Mouse (Mus musculus) midbrain, embryonic 15.5 days (tissue): ENCODE data around the gene Selplg. TPM values are rescaled to one million over a fixed set of nuclear protein-coding genes. Genes with fewer than 3 reads are reported as not detected.
"Not testable (repeated sequence)": the region's sequence is repeated elsewhere in the genome, so short reads cannot be mapped to it uniquely, and the experiment has no call there.

Experiments
- ATAC-seq: fragments of 200-750 bp; cut with Nextera tagmentation; replicated peaks from 2 replicates; pipeline ENCODE4 v1.8.0; 2017; ENCODE audit warnings: moderate TSS enrichment
- H3K27ac ChIP-seq: fragments of 300-500 bp; sonication (generic); 2 replicates; pipeline ENCODE4 v1.5.1; 2015; ENCODE audit warnings: mild to moderate bottlenecking, inconsistent platforms
- H3K27me3 ChIP-seq: fragments of 300-500 bp; sonication (generic); replicated peaks from 2 replicates; pipeline ENCODE4 v1.6.1; 2015; ENCODE audit warnings: inconsistent platforms
- H3K36me3 ChIP-seq: fragments of 300-500 bp; sonication (generic); replicated peaks from 2 replicates; pipeline ENCODE4 v1.6.1; 2015; ENCODE audit warnings: inconsistent platforms
- H3K4me1 ChIP-seq: fragments of 300-500 bp; sonication (generic); 2 replicates; pipeline ENCODE4 v1.6.1; 2015; ENCODE audit warnings: inconsistent platforms
- H3K4me2 ChIP-seq: fragments of 300-500 bp; sonication (generic); 2 replicates; pipeline ENCODE4 v1.6.1; 2015; ENCODE audit warnings: inconsistent platforms, mild to moderate bottlenecking, moderate library complexity
- H3K4me3 ChIP-seq: fragments of 300-500 bp; sonication (generic); 2 replicates; pipeline ENCODE4 v1.5.1; 2015; ENCODE audit warnings: mild to moderate bottlenecking, inconsistent platforms
- H3K9ac ChIP-seq: fragments of 300-500 bp; sonication (generic); 2 replicates; pipeline ENCODE4 v1.6.1; 2015; ENCODE audit warnings: mild to moderate bottlenecking, inconsistent platforms
- H3K9me3 ChIP-seq: fragments of 300-500 bp; sonication (generic); 2 replicates; pipeline ENCODE4 v1.6.1; 2016; ENCODE audit warnings: inconsistent platforms
- WGBS: fragments of 180-500 bp; shearing (Covaris S2); methylation state at CpG from one replicate; pipeline ENCODE4 v1.1.7; 2015; ENCODE audit warnings: mixed read lengths; 5-methylcytosine and 5-hydroxymethylcytosine counted together
- polyA plus RNA-seq: library from polyadenylated mRNA; unstranded; fragments of >200 nt; fragmentation: Nextera tagmentation; extraction: Ambion mirVana; gene quantifications from 2 replicates; pipeline ENCODE4 v1.2.1, GENCODE M21; 2015

Gene Selplg
- polyA plus RNA-seq, 1 experiment from 2014 or later = 2.4 TPM

DNA sequence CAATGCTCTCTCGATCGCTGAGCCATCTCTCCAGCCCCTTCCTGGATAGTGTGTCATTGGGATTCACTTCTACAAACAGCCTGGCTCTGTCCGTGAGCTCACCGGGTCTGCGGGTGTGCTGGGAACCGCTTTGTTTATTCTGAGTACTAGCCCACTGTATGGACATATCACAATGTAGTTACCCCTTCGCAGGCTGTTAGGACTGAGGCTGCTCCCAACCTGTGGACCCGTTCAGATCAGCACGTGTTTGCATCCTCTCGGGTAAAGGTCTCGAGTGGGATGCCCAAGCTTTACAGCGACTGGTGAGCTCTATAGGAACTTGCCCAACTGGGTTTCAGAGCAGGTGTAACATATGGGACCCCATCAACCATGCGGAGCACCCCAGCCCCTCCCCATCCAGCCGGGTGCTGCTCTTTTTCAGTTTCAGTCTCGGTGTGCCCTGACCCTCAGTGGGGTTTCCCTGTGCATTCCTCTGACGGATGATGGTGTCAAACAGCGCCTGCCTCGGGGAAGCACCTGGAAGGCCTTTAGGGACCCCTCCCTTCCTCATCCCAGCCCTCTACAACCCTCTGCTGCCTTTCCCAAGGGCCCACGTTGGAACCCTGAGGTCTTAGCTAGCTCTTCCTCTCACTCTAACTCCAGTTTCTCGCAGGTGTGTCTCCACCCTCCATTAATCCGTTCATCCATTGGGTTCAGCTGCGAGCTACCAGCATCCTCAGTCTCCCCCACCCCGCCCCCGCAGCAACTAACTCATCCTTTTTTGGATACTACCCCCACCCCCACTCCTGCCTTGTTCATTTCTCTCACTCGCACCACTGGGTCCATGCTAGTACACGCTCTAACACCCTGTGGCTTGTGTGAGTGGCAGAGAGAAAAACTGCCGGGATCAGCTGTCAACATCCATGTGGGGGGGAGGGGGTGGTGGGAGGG, 18.1 kb downstream of the Selplg start:
- no peaks in the 10 kb centered on the region; the same call in 1 of the 2 replicates for H3K9me3 ChIP-seq
- no peak overlapping the region for H3K9ac ChIP-seq
- H3K27ac ChIP-seq = no peak overlapping the region
- 0 out of 2 replicates have a peak, but pooled peaks cover 2% of the 10 kb centered on the region for H3K27me3 ChIP-seq
- peaks cover 6% of the 10 kb centered on the region; the same call in 1 of the 2 replicates for H3K4me1 ChIP-seq
- H3K36me3 ChIP-seq = no peaks in the 10 kb centered on the region
- no peak overlapping the region for H3K4me3 ChIP-seq
- WGBS = 35% methylated on average over 27 of the region's 27 CpGs
- H3K4me2 ChIP-seq = no peak overlapping the region
- no peak for ATAC-seq

GRCm38 (mm10) chr5:113813608-113814007, 18.8 kb downstream of the Selplg start:
- Histone ChIP-seq H3K36me3 (no peaks in the 10 kb centered on the region), H3K4me2 (no peak overlapping the region), H3K9ac (no peak overlapping the region), H3K9me3 (no peaks in the 10 kb centered on the region; the same call in 1 of the 2 replicates), H3K27me3 (0 out of 2 replicates have a peak, but pooled peaks cover 2% of the 10 kb centered on the region), H3K27ac (no peak overlapping the region), H3K4me3 (no peak overlapping the region), H3K4me1 (peaks cover 3% of the 10 kb centered on the region; the same call in 1 of the 2 replicates)
- 19% methylated on average over 9 of the region's 9 CpGs for WGBS
- no peak for ATAC-seq

- no peak for ATAC-seq
- Histone ChIP-seq H3K4me3 (no peak overlapping the region), H3K27me3 (0 out of 2 replicates have a peak, but pooled peaks cover 2% of the 10 kb centered on the region), H3K9me3 (no peaks in the 10 kb centered on the region; the same call in 1 of the 2 replicates), H3K36me3 (no peaks in the 10 kb centered on the region), H3K4me2 (no peak overlapping the region), H3K9ac (no peak overlapping the region), H3K4me1 (0 out of 2 replicates have a peak, but pooled peaks cover 3% of the 10 kb centered on the region), H3K27ac (no peak overlapping the region)
- 94% methylated on average over 2 of the region's 2 CpGs for WGBS
Measured at GRCm38 (mm10) chr5:113812638-113813037, 19.8 kb downstream of the Selplg start.

DNA sequence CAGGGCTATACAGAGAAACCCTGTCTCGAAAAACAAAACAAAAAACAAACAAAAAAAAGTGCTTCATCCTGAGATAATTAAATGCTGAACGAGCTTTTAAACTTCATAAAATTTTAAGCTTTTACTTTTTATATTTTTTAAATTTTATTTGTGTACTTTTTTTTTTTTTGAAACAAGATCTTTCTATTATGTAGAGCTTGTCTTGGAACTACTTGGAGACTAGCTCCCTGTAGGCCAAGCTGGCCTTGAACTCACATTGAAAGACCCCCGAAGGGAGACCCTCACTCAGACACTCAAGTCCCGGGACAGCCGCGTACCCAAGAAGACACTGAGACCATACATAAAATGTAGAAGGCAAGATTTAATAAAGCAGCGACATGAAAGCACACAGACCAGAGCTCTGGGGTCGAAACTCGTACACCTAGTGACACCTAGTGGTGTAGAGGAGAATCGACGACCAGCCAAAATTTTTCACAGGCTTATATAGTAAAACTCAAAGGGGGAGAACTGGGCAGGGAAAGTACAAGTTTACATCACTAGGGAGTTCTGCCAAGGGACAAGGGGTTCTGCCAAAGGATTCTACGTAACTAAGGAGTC, 20.5 kb downstream of the Selplg start:
- H3K4me2 ChIP-seq, H3K27ac ChIP-seq, H3K9me3 ChIP-seq, H3K4me1 ChIP-seq, H3K4me3 ChIP-seq, H3K36me3 ChIP-seq, H3K27me3 ChIP-seq, H3K9ac ChIP-seq, ATAC-seq: not testable (repeated sequence)
- 21% methylated on average over 11 of the region's 12 CpGs for WGBS

GRCm38 (mm10) chr5:113810111-113810510, 22.3 kb downstream of the Selplg start:
- Histone ChIP-seq H3K36me3 (no peaks in the 10 kb centered on the region), H3K4me1 (no peaks in the 10 kb centered on the region), H3K9me3 (no peaks in the 10 kb centered on the region; the same call in 1 of the 2 replicates), H3K9ac (no peak overlapping the region), H3K27me3 (0 out of 2 replicates have a peak, but pooled peaks cover 2% of the 10 kb centered on the region), H3K4me3 (no peak overlapping the region), H3K4me2 (no peak overlapping the region), H3K27ac (no peak overlapping the region)
- no peak for ATAC-seq
- WGBS = 91% methylated on average over 4 of the region's 4 CpGs

DNA sequence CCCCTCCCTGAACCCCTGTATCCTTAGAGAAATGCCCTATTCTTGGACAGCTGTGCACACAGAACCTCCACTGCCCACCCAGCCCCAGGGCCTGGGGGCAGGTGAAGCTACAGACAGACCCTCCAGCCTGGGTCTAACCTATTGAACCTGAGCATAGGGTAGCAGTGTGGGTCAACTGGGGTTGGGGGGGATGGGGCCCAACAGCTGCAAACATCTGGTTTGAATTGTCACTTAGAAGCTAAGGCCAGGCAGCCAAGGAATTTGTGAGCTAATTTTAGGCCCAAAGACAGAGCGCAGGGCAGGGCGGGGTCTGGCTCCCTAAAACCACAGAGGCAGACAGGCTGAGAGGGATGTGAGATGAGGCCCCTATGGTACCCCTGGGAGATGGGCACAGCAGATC, 24.3 kb downstream of the Selplg start:
- Histone ChIP-seq H3K36me3 (no peaks in the 10 kb centered on the region), H3K4me1 (no peaks in the 10 kb centered on the region), H3K4me2 (no peak overlapping the region), H3K27ac (no peak overlapping the region), H3K9me3 (no peaks in the 10 kb centered on the region; the same call in 1 of the 2 replicates), H3K27me3 (no peaks in the 10 kb centered on the region), H3K9ac (no peak overlapping the region), H3K4me3 (no peak overlapping the region)
- ATAC-seq = no peak
- 83% methylated on average over 2 of the region's 2 CpGs for WGBS

- Histone ChIP-seq H3K27me3 (no peaks in the 10 kb centered on the region), H3K27ac (no peak overlapping the region), H3K9ac (no peak overlapping the region), H3K4me3 (no peak overlapping the region), H3K4me2 (no peak overlapping the region), H3K36me3 (no peaks in the 10 kb centered on the region), H3K4me1 (no peaks in the 10 kb centered on the region), H3K9me3 (no peaks in the 10 kb centered on the region; the same call in 1 of the 2 replicates)
- ATAC-seq = no peak
- WGBS = 67% methylated on average over 9 of the region's 9 CpGs
Measured at GRCm38 (mm10) chr5:113807712-113808111, 24.7 kb downstream of the Selplg start.

GRCm38 (mm10) chr5:113806414-113806813, 26.0 kb downstream of the Selplg start:
- Histone ChIP-seq H3K36me3 (no peaks in the 10 kb centered on the region), H3K27me3 (no peaks in the 10 kb centered on the region), H3K9ac (no peak overlapping the region), H3K4me2 (no peak overlapping the region), H3K4me3 (no peak overlapping the region), H3K9me3 (no peaks in the 10 kb centered on the region; the same call in 1 of the 2 replicates), H3K4me1 (no peaks in the 10 kb centered on the region), H3K27ac (no peak overlapping the region)
- no peak for ATAC-seq
- 49% methylated on average over 10 of the region's 10 CpGs for WGBS

DNA sequence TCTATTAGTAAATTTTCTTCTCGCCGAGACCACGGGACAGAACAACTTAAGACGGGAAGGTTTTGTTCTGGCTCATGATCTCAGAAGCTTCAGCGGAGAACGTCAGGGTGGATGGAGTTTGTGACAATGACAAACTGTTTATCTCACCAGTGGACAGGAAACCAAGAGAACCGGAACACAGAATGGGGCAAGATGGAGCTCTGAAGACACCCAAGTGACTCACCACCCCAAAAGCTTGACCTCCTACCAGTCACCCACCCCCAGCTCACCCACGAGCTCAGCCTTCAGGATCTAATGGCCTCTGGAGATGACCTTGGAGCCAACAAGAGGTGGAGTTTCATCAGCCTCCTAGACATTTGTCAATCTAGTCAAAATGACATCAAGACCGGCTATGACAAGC, 27.1 kb downstream of the Selplg start:
- Histone ChIP-seq H3K27me3 (no peaks in the 10 kb centered on the region), H3K27ac (no peak overlapping the region), H3K4me3 (no peak overlapping the region), H3K4me2 (no peak overlapping the region), H3K9me3 (no peaks in the 10 kb centered on the region), H3K9ac (no peak overlapping the region), H3K4me1 (peaks cover 4% of the 10 kb centered on the region; the same call in 1 of the 2 replicates), H3K36me3 (no peaks in the 10 kb centered on the region)
- ATAC-seq = no peak
- 94% methylated on average over 9 of the region's 9 CpGs for whole genome bisulfite sequencing

DNA sequence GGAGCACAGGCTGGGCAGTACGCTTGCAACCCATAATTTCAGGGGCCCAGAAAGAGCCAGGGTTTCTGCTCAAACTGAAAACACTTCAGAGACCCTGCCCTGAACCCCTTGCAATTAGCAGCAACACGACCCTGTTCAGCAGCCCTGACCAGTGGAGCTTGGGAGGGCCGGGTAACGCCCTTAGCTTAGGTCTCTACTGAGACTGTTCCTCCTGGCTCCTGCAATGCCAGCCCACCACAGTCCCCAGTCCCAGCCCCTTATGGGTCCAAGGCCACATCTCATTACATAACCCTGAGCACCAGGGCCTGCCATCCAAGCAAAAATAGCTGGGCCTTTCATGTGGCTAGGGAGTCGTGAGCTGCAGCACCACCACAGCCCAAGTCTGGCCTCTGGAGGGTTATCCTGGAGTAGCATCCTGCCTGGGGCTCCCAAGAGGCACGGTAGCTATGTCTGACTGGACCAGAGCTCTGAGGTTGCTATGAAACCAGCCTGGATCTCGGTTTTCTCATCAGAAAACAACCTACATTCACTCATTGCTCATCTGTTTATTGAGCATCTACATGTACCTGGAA, 28.0 kb downstream of the Selplg start:
- Histone ChIP-seq H3K4me3 (no peak overlapping the region), H3K9ac (no peak overlapping the region), H3K27ac (no peak overlapping the region), H3K4me2 (no peak overlapping the region), H3K9me3 (no peaks in the 10 kb centered on the region), H3K27me3 (no peaks in the 10 kb centered on the region), H3K4me1 (peaks cover 6% of the 10 kb centered on the region; the same call in 1 of the 2 replicates), H3K36me3 (no peaks in the 10 kb centered on the region)
- 54% methylated on average over 7 of the region's 7 CpGs for WGBS
- no peak for ATAC-seq

DNA sequence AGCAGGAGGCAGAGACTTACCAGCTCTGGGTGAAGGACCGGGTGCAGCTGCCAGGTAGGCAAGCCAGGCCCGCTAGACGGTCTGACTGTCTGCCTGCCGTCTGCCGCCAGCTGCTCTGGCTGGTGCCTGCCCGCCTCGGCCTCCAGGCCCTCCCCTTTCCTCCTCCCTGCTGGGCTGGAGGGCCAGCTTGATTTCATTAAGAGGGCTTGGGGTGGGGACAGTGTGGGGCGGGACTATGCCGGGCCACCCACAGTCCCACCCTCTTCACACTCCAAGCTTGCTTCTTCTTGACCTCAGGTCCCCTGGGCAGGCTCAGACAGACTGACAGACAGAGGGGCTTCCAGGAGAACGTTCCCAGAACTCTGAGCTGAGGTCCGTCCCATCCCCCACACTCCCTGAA, 32.2 kb downstream of the Selplg start, which contains the start of gene Tmem119:
TSS of gene Tmem119 (minus strand) at position 237 of the 400 bp plus-strand sequence.
- Histone ChIP-seq H3K27ac (no peak within 1 kb of the TSS), H3K9me3 (no peaks in the 10 kb centered on the region), H3K36me3 (no peaks in the 10 kb centered on the region), H3K27me3 (peaks cover 4% of the 10 kb centered on the region; the same call in 1 of the 2 replicates), H3K9ac (no peak within 1 kb of the TSS), H3K4me3 (no peak within 1 kb of the TSS), H3K4me1 (peaks cover 6% of the 10 kb centered on the region; the same call in 1 of the 2 replicates), H3K4me2 (no peak within 1 kb of the TSS)
- 2% methylated on average over 11 of the region's 11 CpGs for WGBS
- ATAC-seq = no peak; the same call in 1 of the 2 replicates

GRCm38 (mm10) chr5:113799691-113800090, 32.8 kb downstream of the Selplg start:
- WGBS = 40% methylated on average over 5 of the region's 5 CpGs
- no peak overlapping the region for H3K9ac ChIP-seq

More at GRCm38 (mm10) chr5:113799691-113800090, 32.8 kb downstream of the Selplg start:
- Histone ChIP-seq H3K4me3 (no peak overlapping the region), H3K4me1 (peaks cover 6% of the 10 kb centered on the region; the same call in 1 of the 2 replicates), H3K27ac (no peak overlapping the region), H3K4me2 (no peak overlapping the region), H3K9me3 (no peaks in the 10 kb centered on the region), H3K27me3 (peaks cover 4% of the 10 kb centered on the region; the same call in 1 of the 2 replicates), H3K36me3 (no peaks in the 10 kb centered on the region)
- ATAC-seq = no peak
